Mouse (Mus musculus) G1E (cell line): ENCODE measurements around the gene Snrnp25.

ENCODE experiments used
- CTCF ChIP-seq: IDR thresholded peaks from 2 replicates; pipeline ENCODE4 v1.5.1; 2012; ENCODE audit warnings: low read depth, low read length, inconsistent platforms, mixed read lengths
- GATA1 ChIP-seq: IDR thresholded peaks from 2 replicates; pipeline ENCODE4 v1.6.1; 2012; ENCODE audit warnings: borderline replicate concordance, low read length, inconsistent platforms, mixed read lengths
- GATA2 ChIP-seq: IDR thresholded peaks from 2 replicates; pipeline ENCODE4 v1.6.1; 2012; ENCODE audit warnings: low read depth, low read length, inconsistent platforms, borderline replicate concordance
- TAL1 ChIP-seq: conservative IDR thresholded peaks from 2 replicates; pipeline ENCODE4 v1.6.1; 2012; ENCODE audit warnings: low read depth, low read length, inconsistent platforms, mixed read lengths

- TF ChIP-seq GATA2 (no peak), CTCF (no peak), TAL1 (no peak), GATA1 (no peak)
Measured at GRCm38 (mm10) chr11:32253121-32253520, 47.9 kb downstream of the Snrnp25 start.
